Mouse (Mus musculus) layer of hippocampus, adult 9-11 months (tissue): Measurements from ENCODE around the gene Jrkl.
A peak's percentile ranks its signal among the peaks of the same experiment; 100 is the strongest.

Experiments used
- DNase-seq: peaks from one replicate; pipeline ENCODE4 v3.0.0; 2022

Jrkl gene

DNA sequence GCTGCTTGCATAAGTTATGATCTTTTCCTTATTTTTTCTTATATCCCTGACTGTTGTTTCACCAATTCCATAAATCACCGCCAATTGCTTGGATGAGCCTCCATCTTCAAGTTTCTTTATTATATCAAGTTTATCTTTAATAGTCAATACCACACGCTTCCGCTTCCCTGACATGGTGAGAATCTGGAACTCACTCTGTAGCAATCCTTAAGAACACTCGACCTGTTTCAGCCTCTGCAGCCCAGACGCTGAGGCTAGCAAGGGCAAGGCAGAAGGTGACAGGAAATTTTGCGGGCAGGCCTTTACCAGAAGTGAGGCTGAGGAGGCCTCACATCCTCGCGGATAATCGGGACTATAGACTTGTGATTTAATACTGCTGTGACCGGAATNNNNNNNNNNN, at the start of gene Jrkl:
Jrkl (minus strand) TSS at position 349 of the 400 bp plus-strand sequence.
- peak; percentile 9 for DNase-seq

DNA sequence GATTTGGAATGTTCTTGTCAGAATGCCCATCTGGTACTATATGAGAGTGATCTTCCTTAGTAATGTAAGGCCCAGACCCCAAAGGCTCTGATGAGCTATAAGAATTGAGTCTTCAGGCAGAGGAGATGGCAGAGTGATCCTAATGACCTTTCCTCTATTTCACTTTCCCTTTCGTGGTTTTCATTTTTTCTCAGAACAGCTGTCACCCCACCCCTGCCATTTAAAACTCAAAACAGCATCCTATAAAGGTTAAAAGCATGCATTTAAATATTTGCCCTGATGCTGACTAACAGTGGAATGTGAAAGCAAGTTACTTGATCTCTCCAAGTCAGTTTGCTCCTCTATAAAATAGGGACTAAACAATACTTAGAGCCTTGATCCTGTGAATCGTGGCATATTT, 41.9 kb upstream of the Jrkl start:
- DNase-seq = no peak

DNA sequence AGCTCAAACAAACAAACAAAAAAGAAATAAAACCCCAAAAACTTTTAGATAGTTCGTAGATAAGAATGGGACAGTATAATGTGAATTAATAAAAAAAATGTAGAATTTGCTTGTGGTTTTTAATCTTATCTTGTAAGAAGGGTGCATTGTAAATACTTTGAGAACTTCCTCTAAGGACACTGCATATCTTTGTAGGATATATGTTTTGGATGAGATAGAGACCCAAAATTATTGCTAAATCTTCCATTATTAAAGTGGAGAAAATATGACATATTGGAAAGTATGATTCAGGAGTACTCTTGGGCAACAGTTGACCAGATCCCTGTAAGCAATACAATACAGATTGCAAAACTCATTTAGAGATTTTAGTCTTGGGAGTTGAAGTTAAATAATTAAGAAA, 27.6 kb upstream of the Jrkl start:
- DNase-seq = no peak

DNA sequence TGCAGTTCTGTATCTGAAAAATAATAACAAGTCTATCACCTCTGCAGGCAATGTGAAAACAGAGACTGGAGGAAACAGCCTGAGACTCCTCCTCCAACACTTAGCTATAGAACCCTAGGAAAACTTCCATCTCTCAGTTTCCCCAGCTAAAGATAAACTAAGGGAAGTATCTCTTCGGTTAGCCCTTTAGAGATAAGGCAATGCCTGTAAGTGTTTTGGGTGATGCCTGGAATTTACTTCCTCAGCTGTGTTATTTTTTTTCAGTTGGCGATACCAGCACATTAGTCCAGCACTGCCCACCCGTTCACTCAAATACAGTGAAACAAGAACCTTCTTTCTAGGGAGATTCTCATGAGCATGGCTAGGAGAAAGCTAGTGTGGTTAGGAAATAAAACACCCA, 15.4 kb upstream of the Jrkl start:
- DNase-seq = no peak

DNA sequence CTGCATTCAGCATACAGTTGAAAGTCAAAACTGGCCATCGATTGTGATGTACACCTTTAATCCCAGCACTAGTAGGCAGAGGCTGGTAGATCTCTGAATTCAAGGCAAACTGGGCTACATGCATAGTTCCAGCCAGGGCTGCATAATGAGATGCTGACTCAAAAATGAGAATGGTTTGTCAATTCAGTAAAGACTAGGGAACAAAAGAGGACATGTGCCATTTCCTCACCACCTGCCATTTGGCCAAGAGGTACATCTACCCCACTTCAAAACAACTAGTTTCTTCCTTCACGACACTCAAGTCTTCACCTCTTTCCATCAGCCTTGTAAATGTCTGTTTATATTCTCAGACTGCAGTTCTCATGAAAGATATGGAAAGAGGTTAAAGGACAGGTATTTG, 12.5 kb upstream of the Jrkl start:
- no peak for DNase-seq

DNA sequence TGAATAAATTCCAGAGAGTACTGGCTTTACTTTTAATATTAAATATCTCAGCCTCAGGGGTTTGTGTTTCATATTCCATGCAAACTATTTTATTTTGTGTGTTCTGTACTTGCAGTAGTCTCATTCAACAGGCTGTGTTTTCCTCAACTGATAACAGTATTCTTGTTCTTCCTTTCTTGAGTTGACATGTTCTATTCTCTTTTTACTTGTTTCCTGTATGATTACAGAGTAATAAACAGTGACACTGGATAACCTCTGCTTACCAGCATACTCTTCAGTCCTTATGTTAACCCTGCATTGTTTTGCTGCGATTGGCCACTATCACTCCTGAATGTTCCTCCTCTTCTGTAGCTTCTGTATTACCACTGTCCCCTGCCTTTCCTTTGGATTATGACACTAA, 11.1 kb upstream of the Jrkl start:
- no peak for DNase-seq

DNA sequence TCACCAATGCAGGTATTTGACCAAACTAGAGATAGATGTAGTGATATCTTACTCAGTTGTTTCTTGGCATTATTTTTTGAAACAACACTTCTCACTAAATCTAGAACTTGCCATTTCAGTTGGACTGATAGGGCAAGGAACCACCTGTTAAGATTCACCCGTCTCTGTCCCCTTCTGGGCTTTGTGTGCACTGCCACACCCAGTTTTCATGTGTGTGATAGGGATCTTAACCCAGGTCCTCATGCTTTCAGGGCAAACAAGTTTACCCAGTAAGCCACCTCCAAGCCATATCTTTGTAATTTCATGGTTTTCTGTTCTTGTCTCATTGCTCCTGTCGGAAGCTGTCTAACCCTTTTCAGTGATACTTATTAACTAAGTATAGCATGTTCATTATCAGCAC, 5.6 kb upstream of the Jrkl start:
- DNase-seq = no peak

DNA sequence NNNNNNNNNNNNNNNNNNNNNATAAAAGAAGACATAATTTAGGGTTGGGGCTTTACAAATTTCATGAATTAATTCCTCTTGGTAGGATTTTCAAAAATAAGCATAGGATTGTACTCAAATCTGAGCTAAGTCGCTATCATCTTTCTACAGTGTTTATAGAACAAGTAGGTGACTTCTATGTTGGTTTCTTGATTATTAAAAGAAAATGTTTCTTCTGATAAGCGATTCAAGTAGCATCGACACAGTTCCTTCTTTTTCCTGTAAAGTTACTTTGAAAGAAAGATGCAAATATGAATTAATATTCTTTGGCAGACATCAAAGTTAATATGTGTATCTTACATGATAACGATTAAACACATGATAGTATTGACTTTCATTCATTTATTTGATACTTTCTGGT, 2.5 kb upstream of the Jrkl start:
- no peak for DNase-seq

DNA sequence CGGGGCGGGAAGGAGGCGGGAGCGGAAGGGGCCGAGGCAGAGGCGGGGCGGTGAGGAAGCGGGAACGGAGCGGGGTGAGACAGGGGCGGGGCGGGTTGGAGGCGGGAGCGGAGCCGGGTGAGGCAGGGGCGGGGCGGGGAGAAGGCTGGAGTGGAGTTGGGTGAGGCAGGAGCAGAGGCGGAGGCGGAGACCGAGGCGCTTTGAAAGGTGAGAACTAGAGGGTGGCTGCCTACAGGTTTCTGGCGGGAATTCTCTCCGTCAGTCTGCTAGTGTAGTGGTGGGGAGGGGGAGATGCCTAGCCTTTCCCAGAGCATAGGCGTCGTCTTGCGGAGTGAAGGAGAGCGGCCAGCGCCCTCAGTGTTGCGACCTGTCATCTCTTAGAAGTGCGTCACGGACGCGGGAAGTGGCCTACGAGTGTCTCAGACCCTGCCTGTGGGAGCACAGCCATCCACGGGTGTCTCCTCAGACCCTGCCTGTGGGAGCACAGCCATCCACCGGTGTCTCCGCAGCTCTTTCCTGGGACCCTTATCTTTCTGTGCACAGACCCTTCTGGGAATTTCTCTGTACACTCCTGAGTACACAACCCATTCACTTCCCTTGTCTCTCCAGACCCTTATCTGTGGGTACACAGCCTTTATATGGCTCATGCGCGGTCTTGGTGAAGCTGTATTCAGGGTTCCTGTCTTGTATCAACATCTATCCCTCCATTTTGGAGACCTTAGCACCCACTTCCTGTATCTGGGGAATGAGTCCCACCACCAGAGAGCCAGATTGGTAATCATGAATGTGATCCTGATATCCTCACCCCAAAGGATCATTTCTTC, 1.4 kb upstream of the Jrkl start, which contains the start of gene Ccdc82:
Ccdc82 (plus strand) TSS at position 141 of the 824 bp plus-strand sequence.
- peak; percentile 84 for DNase-seq

DNA sequence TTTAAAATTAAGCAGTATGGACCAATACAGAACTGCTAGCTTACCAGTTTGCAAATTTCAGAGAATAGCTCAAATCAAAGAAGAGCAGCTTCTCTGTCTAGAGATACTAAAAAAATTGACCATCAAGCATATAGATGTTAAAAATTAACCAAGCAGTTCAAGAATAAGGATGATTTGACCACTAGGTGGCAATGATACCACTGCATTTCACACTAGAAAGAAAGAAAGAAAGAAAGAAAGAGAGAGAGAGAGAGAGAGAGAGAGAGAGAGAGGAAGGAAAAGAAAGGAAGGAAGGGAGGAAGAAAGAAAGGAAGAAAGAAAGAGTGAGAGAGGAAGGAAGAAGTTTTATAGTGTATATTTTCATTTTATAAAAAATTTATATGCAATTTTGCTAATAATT, 3.3 kb downstream of the Jrkl start:
- no peak for DNase-seq

DNA sequence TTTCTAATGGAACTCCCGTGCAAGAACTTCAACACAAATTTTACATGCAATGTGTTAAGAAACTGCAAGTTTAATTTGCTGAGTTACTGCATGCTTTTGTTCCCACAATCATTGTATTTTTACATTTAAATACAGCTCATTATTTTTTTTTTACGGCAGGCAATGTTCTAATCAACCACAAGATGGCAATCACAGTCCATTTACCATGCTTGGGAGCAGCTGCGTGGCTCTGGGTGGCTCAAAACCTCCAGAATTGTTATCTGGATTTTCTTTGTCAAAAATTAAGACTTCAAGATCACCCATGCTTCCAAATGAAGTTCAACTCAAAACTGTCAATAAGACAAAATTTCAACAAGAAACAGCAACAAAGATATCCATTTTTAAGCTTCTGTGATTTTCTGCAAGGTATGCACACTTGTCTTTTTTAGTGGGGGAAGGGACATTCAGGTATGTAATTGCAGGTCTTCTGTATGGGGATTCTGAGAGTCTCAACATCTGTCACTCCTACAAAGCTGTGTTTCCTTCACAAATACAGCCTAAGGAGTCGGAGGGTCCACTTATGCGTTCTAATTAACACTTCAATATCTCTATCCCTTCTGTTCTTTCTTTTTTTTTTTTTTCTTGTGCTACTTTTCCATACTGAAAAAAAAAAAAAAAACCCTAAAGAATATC, 13.9 kb downstream of the Jrkl start:
- no peak for DNase-seq

DNA sequence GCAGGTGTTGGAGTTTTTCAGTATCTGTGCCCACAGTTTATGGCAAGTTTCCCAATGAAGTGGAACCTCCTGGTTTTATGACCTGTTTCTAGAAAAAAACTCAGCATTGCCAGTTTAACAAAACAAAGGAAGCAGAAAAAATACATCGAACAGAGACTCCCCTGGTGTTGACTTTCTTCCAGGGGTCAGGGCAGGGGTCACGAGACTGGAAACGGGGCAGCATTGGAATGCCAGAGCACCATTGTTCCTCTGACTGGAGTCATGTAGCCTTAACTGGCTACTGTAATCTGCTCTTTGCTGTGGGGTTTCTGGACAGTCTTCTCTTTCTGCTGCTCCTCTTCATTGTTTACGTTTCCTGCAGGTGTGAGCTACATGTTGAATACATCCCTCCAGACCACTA, 15.1 kb downstream of the Jrkl start:
- DNase-seq = no peak

DNA sequence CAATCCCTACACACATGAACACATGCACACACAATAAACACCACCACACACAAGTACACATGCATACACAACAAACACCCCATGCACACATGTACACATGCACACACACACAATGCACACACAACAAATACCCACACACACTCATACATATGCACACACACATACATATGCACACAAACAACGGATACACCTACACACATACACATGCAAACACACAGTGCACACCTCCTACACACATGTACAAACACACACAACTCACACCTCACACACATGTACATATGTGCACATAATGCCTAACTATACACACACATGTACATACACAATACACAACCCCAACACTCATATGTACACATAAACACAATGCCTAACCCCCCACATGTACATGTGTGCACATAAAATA, 19.8 kb downstream of the Jrkl start:
- no peak for DNase-seq

DNA sequence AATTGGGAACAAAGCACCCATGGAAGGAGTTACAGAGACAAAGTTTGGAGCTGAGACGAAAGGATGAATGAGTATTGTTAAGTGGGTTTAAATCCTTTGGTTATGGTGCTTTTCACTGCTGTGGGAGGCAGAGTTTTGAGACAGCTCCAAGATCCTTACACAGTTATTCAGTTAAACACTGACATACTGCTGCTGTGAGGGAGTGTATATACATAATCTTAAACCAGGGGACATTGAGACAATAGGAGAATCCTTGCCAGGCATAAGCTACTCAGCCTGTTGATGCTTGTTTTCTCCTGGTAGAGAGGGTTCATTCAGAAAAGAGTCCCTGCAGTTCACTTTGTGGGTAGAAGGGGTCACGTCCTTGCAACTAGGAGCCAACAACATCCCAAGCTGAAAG, 39.3 kb downstream of the Jrkl start:
- no peak for DNase-seq

DNA sequence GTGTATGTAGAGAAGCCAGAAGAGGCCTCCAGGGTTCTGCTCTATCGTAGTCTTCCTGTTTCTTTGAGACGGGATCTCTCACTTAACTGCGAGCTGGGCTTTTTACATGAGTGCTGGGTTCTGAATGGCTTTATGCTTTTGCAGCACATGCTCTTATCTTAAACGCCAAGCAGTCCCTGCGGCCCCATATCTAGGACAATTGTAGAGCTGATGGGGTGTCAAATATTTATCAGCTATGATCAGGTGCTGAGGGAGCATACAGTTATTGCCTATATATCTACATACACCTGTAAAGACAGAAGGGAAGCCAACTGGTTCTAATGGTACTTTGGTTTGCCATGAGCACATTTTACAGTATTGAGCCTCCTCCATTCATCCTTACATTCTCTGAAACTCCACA, 41.9 kb downstream of the Jrkl start:
- DNase-seq = no peak

DNA sequence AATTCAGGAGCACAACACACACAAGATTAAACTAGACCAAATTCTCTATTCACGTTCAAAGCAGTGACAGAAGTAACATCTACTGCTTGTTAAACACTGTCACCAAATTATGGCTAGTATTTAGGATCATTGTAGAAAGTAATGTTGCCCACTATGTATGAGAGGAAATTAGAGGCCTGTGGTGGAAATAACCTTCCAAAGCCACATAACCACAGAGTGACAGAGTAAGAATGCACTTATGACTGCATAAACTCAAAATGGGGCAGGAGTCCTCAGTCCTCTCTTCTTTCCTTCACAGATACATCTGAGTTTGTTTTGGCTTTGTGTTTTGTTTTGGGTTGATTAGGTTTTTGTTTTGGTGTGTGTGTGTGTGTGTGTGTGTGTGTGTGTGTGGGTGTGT, 42.5 kb downstream of the Jrkl start:
- no peak for DNase-seq

DNA sequence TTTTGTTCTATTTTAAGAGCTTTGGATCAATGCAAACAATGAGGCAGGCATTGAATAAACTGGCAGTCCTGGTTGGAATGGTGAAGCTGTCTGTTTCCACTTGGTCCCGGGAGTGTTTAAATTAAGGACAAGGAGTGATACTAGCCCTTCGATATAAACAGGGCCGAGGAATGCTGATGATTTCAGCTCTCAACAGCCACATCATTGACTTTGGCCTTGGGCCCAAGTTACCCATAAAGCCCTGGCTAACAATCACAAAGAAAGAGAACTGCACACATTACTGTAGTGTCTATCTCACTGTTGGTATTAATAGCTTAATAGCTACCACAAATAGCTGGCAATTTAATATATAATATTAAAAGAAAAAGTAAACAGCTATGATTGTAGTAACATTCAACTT, 45.5 kb downstream of the Jrkl start:
- DNase-seq = no peak

DNA sequence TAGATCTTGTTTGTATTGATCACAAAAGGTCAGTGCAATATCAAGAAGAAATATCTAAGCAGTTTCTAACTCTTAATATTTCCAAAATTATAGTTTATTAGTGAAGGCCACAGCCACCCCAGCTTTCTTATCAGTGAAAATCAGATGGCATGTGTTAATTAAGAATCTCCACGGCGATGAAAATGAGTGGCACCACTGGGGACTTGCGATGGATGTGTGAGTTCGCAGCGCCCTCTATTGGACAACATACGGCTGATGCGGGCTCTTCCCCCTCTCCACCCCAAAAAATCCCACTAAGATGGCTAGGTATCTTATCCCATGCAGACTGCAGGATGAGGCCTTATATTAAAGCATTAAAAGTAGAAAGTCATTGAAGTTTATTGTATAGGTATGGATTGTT, 49.9 kb downstream of the Jrkl start:
- DNase-seq = peak; percentile 26

DNA sequence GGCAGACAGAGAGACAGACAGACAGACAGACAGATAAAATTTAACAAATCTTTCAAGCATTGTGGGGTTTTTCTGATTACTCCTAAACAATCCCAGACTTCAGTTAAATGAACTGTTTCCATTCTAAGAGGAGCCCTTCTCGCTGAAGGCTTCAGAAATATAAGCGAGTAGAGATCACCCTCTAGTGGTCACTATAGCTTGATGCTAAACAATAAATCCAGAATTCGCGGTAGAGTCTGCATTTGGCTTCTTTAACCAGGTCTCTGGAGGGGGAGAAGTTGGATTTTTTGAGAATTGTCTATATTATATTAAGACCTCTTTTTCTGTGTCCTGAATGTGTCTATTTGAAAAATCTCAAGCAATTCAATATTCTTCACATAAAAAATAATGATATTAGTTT, 50.4 kb downstream of the Jrkl start:
- peak; percentile 14 for DNase-seq

DNA sequence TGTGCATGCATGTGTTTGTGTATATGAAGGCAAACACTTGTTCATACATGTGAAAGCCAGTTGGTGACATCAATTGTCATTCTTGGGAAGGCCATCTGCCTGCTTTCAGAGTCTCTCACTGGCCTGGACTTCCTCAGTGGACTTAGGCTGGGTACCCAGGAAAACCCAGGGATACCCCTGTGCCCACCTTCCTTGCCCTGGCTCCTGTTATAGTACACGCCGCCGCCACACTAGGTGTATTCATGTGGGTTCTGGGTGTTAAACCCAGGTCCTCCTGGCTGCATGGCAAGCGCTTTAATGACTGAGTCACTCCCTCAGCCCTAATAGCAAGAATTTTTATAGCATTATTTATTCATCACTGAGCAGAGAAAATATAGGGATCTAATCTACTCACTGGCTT, 51.0 kb downstream of the Jrkl start:
- DNase-seq = no peak
